Mouse (Mus musculus): ENCODE results near the gene Ubald1.

DNA sequence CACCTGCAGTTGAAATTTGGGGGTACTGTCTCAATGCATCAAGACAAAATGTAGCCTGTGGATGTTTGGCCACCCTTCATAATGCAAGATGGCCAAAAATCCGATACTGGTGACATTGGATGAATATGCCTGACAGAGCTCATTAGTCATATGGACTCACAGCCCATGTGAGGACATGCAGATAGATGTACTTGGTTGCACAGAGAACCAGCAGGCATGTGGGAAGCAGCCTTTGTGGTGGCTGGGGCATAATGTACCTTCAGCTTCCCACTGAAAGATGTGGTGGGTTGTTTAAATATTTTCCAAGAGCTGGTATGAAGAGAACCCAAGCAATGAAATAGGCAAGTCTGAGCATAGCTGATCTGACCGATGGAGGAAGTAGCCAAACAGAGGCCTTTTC is 46.3 kb downstream of the Ubald1 start:
- TF ChIP-seq CTCF (conservative IDR thresholded peaks at IDR 0.05; ENCODE audit: insufficient read depth, insufficient read length, low read depth, low read length) (no peak), POLR2A (IDR thresholded peaks at IDR 0.05; ENCODE audit: low read depth, low read length) (no peak)

Data from kidney, adult 2 months (tissue).